Mouse (Mus musculus) monocyte, adult 5-6 weeks (primary cell): ENCODE data around the gene Dcaf11. TPM values are rescaled to one million over a fixed set of nuclear protein-coding genes. Genes with fewer than 3 reads are reported as not detected.
A peak's percentile ranks its signal among the peaks of the same experiment; 100 is the strongest.

Experiments used
- ATAC-seq: fragments of 153-309, 156-312 bp; replicated peaks from 2 replicates; pipeline ENCODE4 v1.8.0; 2017; ENCODE audit warnings: mild to moderate bottlenecking; ENCODE audit not compliant: low TSS enrichment, insufficient number of reproducible peaks, severe bottlenecking, poor library complexity, low FRiP score
- total RNA-seq: library from RNA; stranded (forward); fragments of 200-1000, 200-491, 200-594 nt; gene quantifications from 3 replicates; pipeline ENCODE4 v1.2.3, GENCODE M21; 2017

Dcaf11 gene
- total RNA-seq, 1 experiment from 2014 or later: 91.7 TPM

GRCm38 (mm10) chr14:55551347-55551746 lies 8.5 kb upstream of the Dcaf11 start:
- ATAC-seq: no peak

GRCm38 (mm10) chr14:55551794-55552193 lies 8.0 kb upstream of the Dcaf11 start:
- no peak for ATAC-seq

GRCm38 (mm10) chr14:55554635-55555034 lies 5.2 kb upstream of the Dcaf11 start:
- no peak for ATAC-seq

GRCm38 (mm10) chr14:55555788-55556187 lies 4.0 kb upstream of the Dcaf11 start:
- ATAC-seq: no peak

- peak; percentile 64 for ATAC-seq
These were observed 2.8 kb upstream of the Dcaf11 start for GRCm38 (mm10) chr14:55557003-55557402.

- no peak for ATAC-seq
These were observed 2.2 kb upstream of the Dcaf11 start for GRCm38 (mm10) chr14:55557587-55557986.

- no peak for ATAC-seq
These were observed 912 bp upstream of the Dcaf11 start for GRCm38 (mm10) chr14:55558740-55559448.

- ATAC-seq: peak; percentile 77
These were observed 632 bp downstream of the Dcaf11 start, which contains the start of gene A730061H03Rik for GRCm38 (mm10) chr14:55560202-55561073. Gene A730061H03Rik (minus strand): TSS chr14:55560406.

GRCm38 (mm10) chr14:55561860-55562259 lies 2.1 kb downstream of the Dcaf11 start:
- no peak for ATAC-seq

- ATAC-seq: no peak
These were observed 3.4 kb downstream of the Dcaf11 start for GRCm38 (mm10) chr14:55563249-55563648.

GRCm38 (mm10) chr14:55565748-55566147 lies 5.9 kb downstream of the Dcaf11 start:
- ATAC-seq: no peak

- ATAC-seq: no peak
These were observed 7.7 kb downstream of the Dcaf11 start for GRCm38 (mm10) chr14:55567496-55567895.

- ATAC-seq: no peak
These were observed 10.8 kb downstream of the Dcaf11 start for GRCm38 (mm10) chr14:55570588-55570987.

GRCm38 (mm10) chr14:55571760-55572159 lies 12.0 kb downstream of the Dcaf11 start:
- no peak for ATAC-seq

- no peak for ATAC-seq
These were observed 15.5 kb downstream of the Dcaf11 start, which contains the start of gene Fitm1 for GRCm38 (mm10) chr14:55575302-55575701. Gene Fitm1 (plus strand): TSS chr14:55575617.

GRCm38 (mm10) chr14:55575711-55576110 lies 15.9 kb downstream of the Dcaf11 start:
- no peak for ATAC-seq

- no peak for ATAC-seq
These were observed 16.6 kb downstream of the Dcaf11 start for GRCm38 (mm10) chr14:55576376-55576775.

GRCm38 (mm10) chr14:55577871-55578667 lies 18.3 kb downstream of the Dcaf11 start, which contains the start of gene Psme1:
Gene Psme1 (plus strand): TSS chr14:55578123.
- ATAC-seq: peak; percentile 76
